ENCODE assay signal across 24 mouse cellular contexts in genomic region chr13:102154609-102154899, GRCm38 (mm10).
DNase-seq lines count a peak whose midpoint lies in the region; ATAC-seq and TF ChIP-seq lines count a peak whose summit lies in the region.
"Had no signal": no experiment of that assay in that cellular context is flagged by ENCODE, and none has a peak within 500 bp of the region (broad histone marks: within the 10 kb centered on the region; RNA-seq: fewer than 3 reads in every experiment).

No protein-coding gene starts in this region.

- H3K4me3 ChIP-seq in hindbrain, embryonic 16.5 days (ENCODE audit: low read length), result no peak overlapping the region
- no peak overlapping the region for H3K4me3 ChIP-seq in hindbrain, embryonic 12.5 days
- no peak overlapping the region for H3K4me3 ChIP-seq in lung, embryonic 14.5 days (ENCODE audit: low read depth, low read length)
- no peak overlapping the region for H3K4me3 ChIP-seq in lung, postnatal 0 days (ENCODE audit: low read depth, low read length)
- H3K4me3 ChIP-seq in neural tube, embryonic 15.5 days (replicated peaks), result no peak overlapping the region
- no peak overlapping the region for H3K4me3 ChIP-seq in forebrain, embryonic 16.5 days (replicated peaks; ENCODE audit: low read length)
- H3K4me3 ChIP-seq: embryonic facial prominence, embryonic 12.5 days; embryonic facial prominence, embryonic 15.5 days; heart, embryonic 10.5 days; heart, embryonic 13.5 days had no signal

- WGBS in hindbrain, embryonic 16.5 days, result 59% methylated on average over 2 of the region's 2 CpGs
- 44% methylated on average over 2 of the region's 2 CpGs for WGBS in hindbrain, embryonic 12.5 days
- 43% methylated on average over 2 of the region's 2 CpGs for WGBS in lung, embryonic 14.5 days
- 60% methylated on average over 2 of the region's 2 CpGs for WGBS in lung, postnatal 0 days
- 22% methylated on average over 2 of the region's 2 CpGs for WGBS in neural tube, embryonic 15.5 days
- WGBS in forebrain, embryonic 16.5 days, result 57% methylated on average over 2 of the region's 2 CpGs

- ATAC-seq in hindbrain, embryonic 16.5 days, result 0 out of 2 replicates have a peak, but pooled peaks have one; percentile 6
- no peak for ATAC-seq in hindbrain, embryonic 12.5 days (ENCODE audit: low FRiP score)
- ATAC-seq in lung, embryonic 14.5 days (ENCODE audit: insufficient read depth), result 0 out of 2 replicates have a peak, but pooled peaks have one; percentile 14
- ATAC-seq in lung, postnatal 0 days, result no peak
- peak; percentile 80 for ATAC-seq in neural tube, embryonic 15.5 days (ENCODE audit: low FRiP score)
- ATAC-seq in forebrain, embryonic 16.5 days, result no peak
- ATAC-seq: CD4-positive, CD25-positive, alpha-beta regulatory T cell, adult 4 months; forebrain, embryonic 14.5 days; hindbrain, postnatal 0 days; inflammation-experienced regulatory T-cells, adult 6 months had no signal

- no peaks in the 10 kb centered on the region for H3K9me3 ChIP-seq in hindbrain, embryonic 16.5 days (ENCODE audit: control insufficient read depth, low read length)
- H3K9me3 ChIP-seq in hindbrain, embryonic 12.5 days (replicated peaks), result no peaks in the 10 kb centered on the region
- no peaks in the 10 kb centered on the region for H3K9me3 ChIP-seq in lung, embryonic 14.5 days (ENCODE audit: low read depth, low read length)
- no peaks in the 10 kb centered on the region for H3K9me3 ChIP-seq in lung, postnatal 0 days (ENCODE audit: low read length)
- H3K9me3 ChIP-seq in neural tube, embryonic 15.5 days (replicated peaks), result no peaks in the 10 kb centered on the region
- H3K9me3 ChIP-seq in forebrain, embryonic 16.5 days (ENCODE audit: control insufficient read depth, low read length), result no peaks in the 10 kb centered on the region
- H3K9me3 ChIP-seq: embryonic facial prominence, embryonic 12.5 days; embryonic facial prominence, embryonic 15.5 days; heart, embryonic 10.5 days; heart, embryonic 13.5 days had no signal

- no peaks in the 10 kb centered on the region for H3K4me1 ChIP-seq in hindbrain, embryonic 16.5 days (ENCODE audit: control insufficient read depth, insufficient read depth, low read depth, low read length)
- peaks cover 11% of the 10 kb centered on the region for H3K4me1 ChIP-seq in hindbrain, embryonic 12.5 days
- H3K4me1 ChIP-seq in lung, embryonic 14.5 days (ENCODE audit: insufficient read depth), result no peaks in the 10 kb centered on the region
- H3K4me1 ChIP-seq in lung, postnatal 0 days (ENCODE audit: insufficient read depth, low read depth, low read length), result no peaks in the 10 kb centered on the region
- H3K4me1 ChIP-seq in neural tube, embryonic 15.5 days, result peaks cover 5% of the 10 kb centered on the region
- 0 out of 2 replicates have a peak, but pooled peaks cover 2% of the 10 kb centered on the region for H3K4me1 ChIP-seq in forebrain, embryonic 16.5 days (replicated peaks; ENCODE audit: control insufficient read depth, insufficient read depth, low read length)
- H3K4me1 ChIP-seq: embryonic facial prominence, embryonic 15.5 days; heart, embryonic 10.5 days had no signal

- no peak overlapping the region for H3K4me2 ChIP-seq in hindbrain, embryonic 16.5 days (ENCODE audit: low read length)
- H3K4me2 ChIP-seq in hindbrain, embryonic 12.5 days (replicated peaks), result no peak overlapping the region
- H3K4me2 ChIP-seq in lung, embryonic 14.5 days, result no peak overlapping the region
- H3K4me2 ChIP-seq in lung, postnatal 0 days (replicated peaks; ENCODE audit: low read depth, low read length), result no peak overlapping the region
- H3K4me2 ChIP-seq in neural tube, embryonic 15.5 days, result no peak overlapping the region
- H3K4me2 ChIP-seq in forebrain, embryonic 16.5 days (ENCODE audit: low read length), result no peak overlapping the region
- H3K4me2 ChIP-seq: embryonic facial prominence, embryonic 12.5 days; embryonic facial prominence, embryonic 15.5 days; heart, embryonic 13.5 days had no signal

- no peaks in the 10 kb centered on the region for H3K27me3 ChIP-seq in hindbrain, embryonic 16.5 days (replicated peaks; ENCODE audit: control insufficient read depth, insufficient read depth, low read length)
- no peaks in the 10 kb centered on the region for H3K27me3 ChIP-seq in hindbrain, embryonic 12.5 days
- no peaks in the 10 kb centered on the region for H3K27me3 ChIP-seq in lung, embryonic 14.5 days (ENCODE audit: insufficient read depth, low read length)
- no peaks in the 10 kb centered on the region for H3K27me3 ChIP-seq in lung, postnatal 0 days (replicated peaks; ENCODE audit: insufficient read depth, low read length)
- no peaks in the 10 kb centered on the region for H3K27me3 ChIP-seq in neural tube, embryonic 15.5 days (replicated peaks)
- H3K27me3 ChIP-seq in forebrain, embryonic 16.5 days (replicated peaks; ENCODE audit: control insufficient read depth, insufficient read depth, low read length), result no peaks in the 10 kb centered on the region
- H3K27me3 ChIP-seq: embryonic facial prominence, embryonic 12.5 days; embryonic facial prominence, embryonic 15.5 days; heart, embryonic 13.5 days had no signal

- TF ChIP-seq CTCF in lung, embryonic 14.5 days (IDR thresholded peaks at IDR 0.05; ENCODE audit: low read depth), result no peak
- TF ChIP-seq CTCF in lung, postnatal 0 days (IDR thresholded peaks at IDR 0.05), result no peak

- no peak overlapping the region for H3K27ac ChIP-seq in hindbrain, embryonic 16.5 days (ENCODE audit: low read depth, low read length)
- H3K27ac ChIP-seq in hindbrain, embryonic 12.5 days, result no peak overlapping the region
- H3K27ac ChIP-seq in lung, embryonic 14.5 days (ENCODE audit: low read depth), result no peak overlapping the region
- H3K27ac ChIP-seq in lung, postnatal 0 days (ENCODE audit: low read length), result no peak overlapping the region
- H3K27ac ChIP-seq in neural tube, embryonic 15.5 days (replicated peaks), result no peak overlapping the region
- no peak overlapping the region for H3K27ac ChIP-seq in forebrain, embryonic 16.5 days (ENCODE audit: low read length)
- H3K27ac ChIP-seq: embryonic facial prominence, embryonic 12.5 days; embryonic facial prominence, embryonic 15.5 days; heart, embryonic 10.5 days; heart, embryonic 13.5 days; hindbrain, postnatal 0 days had no signal

- H3K36me3 ChIP-seq in hindbrain, embryonic 16.5 days (ENCODE audit: control insufficient read depth, insufficient read depth, low read length), result no peaks in the 10 kb centered on the region
- H3K36me3 ChIP-seq in hindbrain, embryonic 12.5 days, result no peaks in the 10 kb centered on the region
- no peaks in the 10 kb centered on the region for H3K36me3 ChIP-seq in lung, embryonic 14.5 days (ENCODE audit: insufficient read depth)
- H3K36me3 ChIP-seq in lung, postnatal 0 days (ENCODE audit: insufficient read depth, low read length), result no peaks in the 10 kb centered on the region
- H3K36me3 ChIP-seq in neural tube, embryonic 15.5 days, result no peaks in the 10 kb centered on the region
- no peaks in the 10 kb centered on the region for H3K36me3 ChIP-seq in forebrain, embryonic 16.5 days (ENCODE audit: control insufficient read depth, insufficient read depth)
- H3K36me3 ChIP-seq: embryonic facial prominence, embryonic 12.5 days; embryonic facial prominence, embryonic 15.5 days; heart, embryonic 10.5 days; heart, embryonic 13.5 days had no signal

- no peak for DNase-seq in lung, embryonic 14.5 days
- DNase-seq in lung, postnatal 0 days (ENCODE audit: low spot score), result no peak
- DNase-seq: adrenal gland, adult 2 months; adrenal gland, postnatal 14 days; cerebellum, adult 11 months; cerebellum, adult 2 months; cerebellum, adult 9-11 months; cerebellum, postnatal 25 days; gastrocnemius, postnatal 25 days; heart, adult 18-20 months; heart, postnatal 14 days; heart, postnatal 4 days had no signal

- TF ChIP-seq EP300 in lung, postnatal 0 days (IDR thresholded peaks at IDR 0.05), result no peak

- no peak overlapping the region for H3K9ac ChIP-seq in hindbrain, embryonic 16.5 days (ENCODE audit: low read depth, low read length)
- no peak overlapping the region for H3K9ac ChIP-seq in hindbrain, embryonic 12.5 days
- no peak overlapping the region for H3K9ac ChIP-seq in lung, embryonic 14.5 days
- no peak overlapping the region for H3K9ac ChIP-seq in lung, postnatal 0 days (replicated peaks; ENCODE audit: low read depth)
- no peak overlapping the region for H3K9ac ChIP-seq in neural tube, embryonic 15.5 days (replicated peaks)
- H3K9ac ChIP-seq in forebrain, embryonic 16.5 days (replicated peaks; ENCODE audit: low read depth, low read length), result no peak overlapping the region
- H3K9ac ChIP-seq: embryonic facial prominence, embryonic 12.5 days; embryonic facial prominence, embryonic 15.5 days; heart, embryonic 13.5 days had no signal

Comparison
In these comparisons a context has a peak if more than half of its experiments do, and no peak if none do; other contexts are left out.
1. ATAC-seq: peak in hindbrain, embryonic 16.5 days (single experiment), lung, embryonic 14.5 days (single experiment) and neural tube, embryonic 15.5 days (single experiment); none in hindbrain, embryonic 12.5 days (single experiment), lung, postnatal 0 days (single experiment) and forebrain, embryonic 16.5 days (single experiment).